Mouse (Mus musculus): ENCODE measurements around the gene Zfp992.
"Not testable (repeated sequence)": the region's sequence is repeated elsewhere in the genome, so short reads cannot be mapped to it uniquely, and the experiment has no call there.

The Zfp992 gene

GRCm38 (mm10) chr4:146516474-146516873, 67.7 kb downstream of the Zfp992 start:
- in situ Hi-C loops (cut with MboI, MseI) = no loop called here

- in situ Hi-C loops (cut with MboI, MseI) = not testable (repeated sequence)
These were observed 68.3 kb downstream of the Zfp992 start for GRCm38 (mm10) chr4:146517150-146517549.

Measured in T-helper 2 cell (primary cell).